Mouse (Mus musculus) lung, embryonic 14.5 days (tissue): ENCODE measurements around the gene Spata2. TPM values are rescaled to one million over a fixed set of nuclear protein-coding genes. Genes with fewer than 3 reads are reported as not detected.

Experiments
- ATAC-seq: fragments of 200-750 bp; cut with Nextera tagmentation; 2 replicates; pipeline ENCODE4 v1.8.0; 2017; ENCODE audit warnings: mild to moderate bottlenecking, moderate TSS enrichment, moderate library complexity; ENCODE audit not compliant: insufficient read depth
- DNase-seq: peaks from one replicate; pipeline ENCODE4 v3.0.0-alpha.2; 2015
- H3K27ac ChIP-seq: fragments of 300-500 bp; sonication (generic); 2 replicates; pipeline ENCODE4 v1.5.1; 2014; ENCODE audit warnings: low read depth, mild to moderate bottlenecking, moderate library complexity
- H3K27me3 ChIP-seq: fragments of 300-500 bp; sonication (generic); 2 replicates; pipeline ENCODE4 v1.6.1; 2014; ENCODE audit warnings: low read length, control low read depth; ENCODE audit not compliant: insufficient read depth
- H3K36me3 ChIP-seq: fragments of 300-500 bp; sonication (generic); 2 replicates; pipeline ENCODE4 v1.6.1; 2014; ENCODE audit warnings: control low read depth; ENCODE audit not compliant: insufficient read depth
- H3K4me1 ChIP-seq: fragments of 300-500 bp; sonication (generic); 2 replicates; pipeline ENCODE4 v1.6.1; 2014; ENCODE audit warnings: antibody characterized with exemption, control low read depth; ENCODE audit not compliant: insufficient read depth
- H3K4me2 ChIP-seq: fragments of 300-500 bp; sonication (generic); 2 replicates; pipeline ENCODE4 v1.6.1; 2014; ENCODE audit warnings: mild to moderate bottlenecking
- H3K4me3 ChIP-seq: fragments of 300-500 bp; sonication (generic); 2 replicates; pipeline ENCODE4 v1.5.1; 2014; ENCODE audit warnings: low read depth, low read length
- H3K9ac ChIP-seq: fragments of 300-500 bp; sonication (generic); 2 replicates; pipeline ENCODE4 v1.6.1; 2014
- H3K9me3 ChIP-seq: fragments of 300-500 bp; sonication (generic); 2 replicates; pipeline ENCODE4 v1.6.1; 2016; ENCODE audit warnings: low read depth, low read length, control low read depth
- CTCF ChIP-seq: IDR thresholded peaks from 2 replicates; pipeline ENCODE4 v1.5.1; 2016; ENCODE audit warnings: antibody characterized with exemption, low read depth
- WGBS: fragments of 180-500 bp; shearing (Covaris S2); extraction: QIAGEN DNeasy Blood & Tissue Kit; methylation state at CpG from one replicate; pipeline ENCODE4 v1.1.7; 2014; 5-methylcytosine and 5-hydroxymethylcytosine counted together
- polyA plus RNA-seq: library from polyadenylated mRNA; unstranded; fragments of >200 nt; fragmentation: Nextera tagmentation; extraction: Ambion mirVana; gene quantifications from 2 replicates; pipeline ENCODE4 v1.2.1, GENCODE M21; 2014

Gene Spata2
- polyA plus RNA-seq, 1 experiment from 2014 or later: 15.6 TPM

- H3K4me1 ChIP-seq: no peaks in the 10 kb centered on the region
- no peak for TF ChIP-seq CTCF
- H3K4me3 ChIP-seq: no peak overlapping the region
- ATAC-seq (no peak), DNase-seq (no peak)
- H3K36me3 ChIP-seq: peaks cover 91% of the 10 kb centered on the region
- H3K9me3 ChIP-seq: no peaks in the 10 kb centered on the region
- no peak overlapping the region for H3K9ac ChIP-seq
- no peak overlapping the region for H3K27ac ChIP-seq
- H3K27me3 ChIP-seq: no peaks in the 10 kb centered on the region
- WGBS: 92% methylated on average over 7 of the region's 7 CpGs
- no peak overlapping the region for H3K4me2 ChIP-seq
Measured at GRCm38 (mm10) chr2:167447207-167447606, 45.5 kb downstream of the Spata2 start.

- WGBS: 79% methylated on average over 20 of the region's 20 CpGs
- peaks cover 93% of the 10 kb centered on the region for H3K36me3 ChIP-seq
- no peak overlapping the region for H3K9ac ChIP-seq
- ATAC-seq (no peak), DNase-seq (no peak)
- no peak overlapping the region for H3K4me2 ChIP-seq
- TF ChIP-seq CTCF: no peak
- H3K4me3 ChIP-seq: no peak overlapping the region
- H3K9me3 ChIP-seq: no peaks in the 10 kb centered on the region
- no peaks in the 10 kb centered on the region for H3K27me3 ChIP-seq
- no peaks in the 10 kb centered on the region for H3K4me1 ChIP-seq
- H3K27ac ChIP-seq: no peak overlapping the region; the same call in 1 of the 2 replicates
Measured at GRCm38 (mm10) chr2:167445911-167446780, 46.5 kb downstream of the Spata2 start.

- WGBS: 96% methylated on average over 4 of the region's 4 CpGs
- Histone ChIP-seq H3K4me3 (no peak overlapping the region), H3K4me2 (no peak overlapping the region), H3K4me1 (no peaks in the 10 kb centered on the region), H3K27ac (no peak overlapping the region), H3K9ac (no peak overlapping the region), H3K9me3 (no peaks in the 10 kb centered on the region), H3K36me3 (peaks cover 85% of the 10 kb centered on the region), H3K27me3 (no peaks in the 10 kb centered on the region)
- TF ChIP-seq CTCF: no peak
- ATAC-seq (no peak), DNase-seq (no peak)
Measured at GRCm38 (mm10) chr2:167443411-167444193, 49.1 kb downstream of the Spata2 start.

GRCm38 (mm10) chr2:167439422-167439821, 53.3 kb downstream of the Spata2 start:
- H3K36me3 ChIP-seq: peaks cover 68% of the 10 kb centered on the region
- 96% methylated on average over 3 of the region's 3 CpGs for WGBS

GRCm38 (mm10) chr2:167436371-167436770, 56.3 kb downstream of the Spata2 start:
- Histone ChIP-seq H3K27me3 (no peaks in the 10 kb centered on the region), H3K4me1 (no peaks in the 10 kb centered on the region), H3K9me3 (no peaks in the 10 kb centered on the region), H3K27ac (no peak overlapping the region), H3K9ac (no peak overlapping the region), H3K4me3 (no peak overlapping the region), H3K4me2 (no peak overlapping the region), H3K36me3 (peaks cover 49% of the 10 kb centered on the region)
- ATAC-seq (no peak), DNase-seq (no peak)
- 86% methylated on average over 5 of the region's 5 CpGs for WGBS
- no peak for TF ChIP-seq CTCF

More at GRCm38 (mm10) chr2:167439422-167439821, 53.3 kb downstream of the Spata2 start:
- DNase-seq: no peak
- Histone ChIP-seq H3K4me3 (no peak overlapping the region), H3K9ac (no peak overlapping the region), H3K27me3 (no peaks in the 10 kb centered on the region), H3K27ac (no peak overlapping the region), H3K4me1 (no peaks in the 10 kb centered on the region), H3K9me3 (no peaks in the 10 kb centered on the region), H3K4me2 (no peak overlapping the region)
- TF ChIP-seq CTCF: no peak
- ATAC-seq: no peak

- no peak overlapping the region for H3K9ac ChIP-seq
- H3K36me3 ChIP-seq: peaks cover 42% of the 10 kb centered on the region; the same call in 1 of the 2 replicates
- DNase-seq (no peak), ATAC-seq (no peak)
- TF ChIP-seq CTCF: no peak
- H3K9me3 ChIP-seq: no peaks in the 10 kb centered on the region
- no peaks in the 10 kb centered on the region for H3K27me3 ChIP-seq
- H3K4me2 ChIP-seq: no peak overlapping the region
- no peak overlapping the region for H3K27ac ChIP-seq
- no peaks in the 10 kb centered on the region for H3K4me1 ChIP-seq
- no peak overlapping the region for H3K4me3 ChIP-seq
- 94% methylated on average over 2 of the region's 2 CpGs for WGBS
Measured at GRCm38 (mm10) chr2:167435631-167436030, 57.1 kb downstream of the Spata2 start.

- Histone ChIP-seq H3K27ac (no peak overlapping the region), H3K9ac (no peak overlapping the region), H3K4me3 (no peak overlapping the region), H3K4me2 (no peak overlapping the region), H3K4me1 (no peaks in the 10 kb centered on the region), H3K27me3 (no peaks in the 10 kb centered on the region), H3K9me3 (no peaks in the 10 kb centered on the region), H3K36me3 (peaks cover 40% of the 10 kb centered on the region; the same call in 1 of the 2 replicates)
- no peak for DNase-seq
- no peak for ATAC-seq
- WGBS: 95% methylated on average over 6 of the region's 6 CpGs
- TF ChIP-seq CTCF: no peak
Measured at GRCm38 (mm10) chr2:167434570-167434969, 58.1 kb downstream of the Spata2 start.
